Mouse (Mus musculus) mouse embryonic stem cell (cell line): Measurements from ENCODE around the gene Pin4.
"Not testable (repeated sequence)": the region's sequence is repeated elsewhere in the genome, so short reads cannot be mapped to it uniquely, and the experiment has no call there.

Source experiments
- in situ Hi-C, 2 experiments: fragments of 300-500 bp; cut with MboI; formaldehyde crosslinking; loops; 1 replicate in 1 of 2; 3 replicates in 1 of 2; pipeline ENCODE4 v1.14.3; 2019 to 2020; ENCODE audit warnings: low sequenced_read_pairs in 2 of 2, low pct_unique_long_range_greater_than_20kb in 1 of 2, mixed read lengths in 1 of 2; ENCODE audit not compliant: unreplicated experiment in 1 of 2

Pin4 gene

DNA sequence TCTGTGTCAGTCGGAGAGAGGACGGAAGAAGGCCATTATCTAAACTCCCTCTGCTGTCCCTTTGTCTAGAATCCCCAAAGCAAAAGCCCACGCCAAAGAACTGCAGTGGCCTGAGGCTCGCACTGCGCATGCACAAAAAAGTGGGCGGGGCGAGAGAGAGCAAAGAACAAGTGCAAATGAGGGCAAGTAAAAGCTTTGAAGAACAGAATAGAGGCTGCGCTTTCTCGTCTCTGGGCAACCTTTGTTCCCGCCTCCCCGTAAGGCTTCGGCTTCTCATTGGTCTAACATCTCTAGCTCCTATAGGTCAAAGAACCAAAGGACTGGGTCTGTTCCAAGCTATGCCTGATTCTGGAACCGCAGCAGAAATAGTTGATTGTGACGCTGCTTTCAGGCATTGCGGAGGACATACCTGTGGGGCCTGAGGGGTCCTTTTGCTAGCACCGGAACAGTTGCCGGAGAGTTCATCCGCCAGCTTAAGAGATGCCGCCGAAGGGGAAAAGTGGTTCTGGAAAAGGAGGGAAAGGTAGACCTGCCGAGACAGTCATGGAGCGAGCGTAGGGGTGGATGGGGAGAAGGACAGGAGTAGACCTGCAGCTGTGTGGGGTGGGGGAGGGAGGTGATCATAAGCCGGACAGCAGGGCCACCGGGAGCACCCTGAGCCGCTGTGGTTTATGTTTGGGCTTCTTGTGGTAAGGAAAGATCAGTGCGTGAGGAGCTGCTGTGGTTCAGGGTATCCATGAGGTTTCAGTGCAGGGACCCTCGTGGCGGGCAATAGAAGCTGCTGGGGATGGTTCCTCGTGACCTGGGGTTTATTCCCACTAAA, at the start of gene Pin4:
TSS of gene Pin4 (plus strand) at position 406 of the 823 bp plus-strand sequence.
- in situ Hi-C loops = no loop called here

DNA sequence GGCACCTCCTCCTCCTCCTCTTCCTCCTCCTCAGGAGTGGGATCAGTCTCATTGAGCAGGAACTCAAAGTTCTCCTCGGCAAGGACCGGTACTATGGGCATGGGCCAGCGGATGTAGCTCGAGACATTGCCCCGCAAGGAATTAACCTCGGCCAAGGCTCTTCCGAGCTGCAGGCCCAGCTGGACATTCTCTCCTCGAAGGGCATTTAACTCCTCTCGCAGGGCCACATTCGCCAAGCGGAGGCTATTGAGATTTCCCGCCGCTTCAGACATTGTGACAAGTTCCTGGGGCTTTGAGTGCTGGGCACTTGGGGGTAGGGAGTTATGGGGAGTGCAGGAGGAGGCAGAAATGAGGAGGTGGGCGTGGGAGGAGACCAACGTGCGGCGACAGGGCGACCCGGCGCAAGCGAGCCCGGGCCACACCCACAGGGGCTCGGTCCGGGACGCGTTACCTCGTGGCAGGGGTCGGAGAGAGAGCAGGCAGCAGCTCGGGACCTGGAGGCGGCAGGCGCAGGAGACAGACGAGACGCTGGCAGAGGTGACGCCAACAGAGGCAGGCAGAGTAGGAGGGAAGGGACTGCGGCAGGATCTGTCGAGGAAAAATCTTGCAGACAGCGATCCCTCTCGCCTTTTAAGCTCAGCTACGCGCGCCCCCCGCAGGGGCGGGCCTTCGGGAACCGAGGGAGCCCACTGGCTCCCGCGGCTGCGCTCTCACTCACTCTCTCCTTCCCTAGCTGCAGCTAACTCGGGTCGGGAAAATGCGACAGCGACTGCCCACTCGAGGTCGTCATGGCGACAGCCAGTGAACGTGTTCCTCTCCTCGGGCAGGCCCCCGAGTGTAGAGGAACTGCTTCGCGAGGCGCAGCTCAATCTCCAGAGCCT, 48.4 kb upstream of the Pin4 start, which contains the start of gene Rtl5:
TSS of gene Rtl5 (minus strand) at position 714 of the 881 bp plus-strand sequence.
- in situ Hi-C loops = loop anchor here in 1 of 2 experiments (25.0 kb wide), 1 partner anchor 109 kb away; no protein-coding TSS in a partner anchor

DNA sequence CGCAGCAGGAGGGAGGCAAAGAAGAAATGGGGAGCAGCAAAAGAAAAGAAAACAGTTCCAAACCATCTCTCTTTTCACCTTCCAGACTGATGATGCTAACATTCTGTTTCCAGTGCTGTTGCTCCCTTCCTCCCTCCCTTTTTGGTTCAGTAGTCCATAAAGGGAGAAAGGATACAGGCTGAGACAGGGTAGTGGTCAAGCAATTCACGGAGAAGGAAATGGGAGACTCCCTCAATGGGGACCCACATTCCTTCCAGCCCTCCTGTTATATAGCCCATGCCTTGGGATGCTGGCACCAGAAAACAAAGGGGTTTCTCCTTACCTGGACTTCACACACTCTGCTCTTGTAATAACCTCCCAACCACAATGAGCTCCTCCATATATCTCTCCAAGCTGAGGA, 47.7 kb upstream of the Pin4 start:
- in situ Hi-C loops = loop anchor here in 1 of 2 experiments (25.0 kb wide), 1 partner anchor 109 kb away; no protein-coding TSS in a partner anchor

DNA sequence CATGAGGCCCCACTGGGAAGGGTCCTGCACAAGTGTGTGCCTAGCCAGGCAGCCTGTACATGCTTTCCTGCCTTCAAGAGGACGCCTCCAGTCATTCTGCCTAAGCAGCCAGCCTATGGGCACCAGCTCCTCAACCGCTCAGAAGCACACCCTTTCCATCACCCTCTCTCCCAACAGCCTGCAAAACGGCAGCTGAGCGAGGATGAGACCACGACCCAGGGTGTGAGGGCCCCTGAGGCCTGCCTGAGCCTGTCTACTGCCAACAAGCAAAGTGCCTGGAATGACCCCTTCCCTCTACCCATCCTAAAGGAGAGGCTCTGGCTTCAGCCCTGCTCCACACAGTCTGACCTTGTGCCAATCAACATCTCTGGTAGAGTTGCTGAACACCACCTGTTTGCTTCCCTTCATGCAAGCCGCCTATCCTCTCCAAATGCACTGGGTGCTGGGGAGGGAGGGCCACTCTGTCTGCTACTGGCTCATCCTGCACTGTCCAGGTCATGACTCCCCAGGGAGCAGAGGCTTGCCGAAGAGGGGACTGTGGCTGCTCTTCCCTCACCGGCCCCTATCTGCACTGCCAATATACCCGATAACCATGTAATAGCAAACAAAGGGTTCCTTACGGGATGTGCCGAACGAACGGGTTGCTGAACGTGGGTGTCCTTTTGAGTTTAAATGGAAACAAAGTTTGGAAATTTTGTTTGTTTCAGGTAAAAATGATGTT, 45.5 kb upstream of the Pin4 start:
- in situ Hi-C loops = loop anchor here in 1 of 2 experiments (25.0 kb wide), 1 partner anchor 111 kb away; no protein-coding TSS in a partner anchor

DNA sequence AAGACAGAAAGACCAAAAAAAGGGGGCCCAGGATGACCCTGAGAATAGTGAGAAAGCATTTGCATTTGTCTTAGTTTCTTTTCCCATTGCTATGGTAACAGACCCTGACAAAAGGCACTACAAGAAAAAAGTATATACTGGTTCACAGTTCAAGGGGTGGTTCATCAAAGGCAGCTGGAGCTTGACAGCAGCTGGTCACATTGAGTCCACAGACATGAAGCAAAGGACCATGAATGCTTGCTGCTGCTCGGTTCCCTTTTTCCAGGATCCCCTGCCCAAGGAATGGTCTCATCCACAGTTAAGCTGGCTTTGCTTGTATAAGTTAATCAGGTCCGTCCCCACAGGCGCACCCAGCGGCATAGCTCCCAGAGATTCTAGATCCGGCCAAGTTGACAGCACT, 44.8 kb upstream of the Pin4 start:
- in situ Hi-C loops = loop anchor here in 1 of 2 experiments (25.0 kb wide), 1 partner anchor 112 kb away; no protein-coding TSS in a partner anchor

DNA sequence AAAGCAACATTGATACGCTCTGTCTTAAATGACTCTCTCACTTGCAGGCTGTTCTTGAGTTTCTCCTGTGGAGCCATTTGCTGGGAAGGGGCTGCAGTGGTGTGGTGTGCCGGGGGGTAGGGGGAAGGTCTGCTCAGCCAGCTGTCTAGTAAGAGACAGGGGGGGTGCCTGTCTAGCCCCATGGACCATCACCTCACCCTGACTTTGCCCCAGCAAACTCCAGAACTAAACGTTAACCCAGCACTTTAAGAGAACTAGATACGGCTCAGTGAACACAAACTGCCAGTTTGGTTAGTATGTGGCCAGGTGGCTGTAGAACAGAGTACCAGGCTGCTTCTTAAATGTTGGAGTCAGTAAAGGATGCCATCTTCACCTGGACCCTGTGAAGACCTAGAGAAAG, 44.1 kb upstream of the Pin4 start:
- in situ Hi-C loops = no loop called here

DNA sequence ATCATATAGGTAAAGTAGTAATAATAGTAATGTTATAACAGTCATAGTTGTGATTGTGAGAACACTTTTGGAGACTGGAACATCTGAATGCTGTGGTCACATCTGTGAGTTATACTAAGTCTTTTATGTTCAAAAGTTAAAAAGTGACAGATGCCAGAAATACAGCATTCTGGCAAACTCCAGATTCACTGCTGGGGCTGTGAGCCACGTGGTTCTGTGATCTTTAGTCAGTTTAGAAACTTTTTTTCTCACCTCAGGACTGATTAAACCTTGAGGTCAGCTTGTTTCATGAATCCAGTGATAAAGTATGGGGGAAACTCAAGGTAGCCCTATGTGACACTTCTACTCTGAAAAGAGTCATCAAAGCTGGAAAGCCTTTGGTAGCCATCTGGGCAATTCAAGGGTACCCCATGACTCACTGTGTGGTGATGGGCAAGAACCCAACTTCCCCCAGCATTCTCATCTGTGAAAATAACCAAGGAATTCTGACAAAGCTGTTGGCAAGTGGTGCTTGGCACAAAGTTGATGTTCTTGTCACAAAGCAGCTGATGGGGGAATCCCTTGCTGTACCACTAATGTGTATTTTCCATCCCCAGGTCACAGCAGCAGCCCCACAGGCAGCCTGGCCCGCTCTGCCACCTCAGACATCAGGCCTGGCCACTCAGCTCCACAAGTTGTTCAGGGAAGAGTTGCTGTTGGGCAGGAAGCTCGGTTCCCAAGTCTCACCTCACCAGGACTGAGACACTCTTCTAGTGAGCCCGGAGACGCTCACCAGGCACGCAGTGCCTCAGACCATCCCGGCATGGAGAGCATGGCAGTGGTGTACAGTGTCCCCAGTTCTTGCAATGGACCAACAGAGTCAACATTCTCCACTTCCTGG, 42.1 kb upstream of the Pin4 start:
- in situ Hi-C loops = no loop called here

DNA sequence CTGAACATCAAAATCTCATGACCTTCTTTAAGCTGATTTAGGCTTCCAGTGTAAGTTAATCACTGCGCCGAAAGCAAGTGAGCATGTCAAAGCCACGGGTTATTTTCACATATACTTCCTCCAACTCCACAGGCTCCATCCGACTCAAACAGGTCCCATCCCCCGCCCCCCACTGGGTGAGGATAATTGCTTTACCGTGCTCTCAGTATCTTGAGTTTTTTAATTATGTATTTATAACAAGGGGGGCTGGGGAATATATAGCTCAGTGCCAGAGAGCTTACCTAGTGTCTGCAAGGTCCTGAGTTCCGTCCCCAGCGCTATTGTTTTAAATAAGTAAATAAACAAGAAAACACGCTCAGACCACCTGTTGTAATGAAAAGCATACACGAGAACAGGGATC, 38.2 kb upstream of the Pin4 start:
- in situ Hi-C loops = no loop called here

DNA sequence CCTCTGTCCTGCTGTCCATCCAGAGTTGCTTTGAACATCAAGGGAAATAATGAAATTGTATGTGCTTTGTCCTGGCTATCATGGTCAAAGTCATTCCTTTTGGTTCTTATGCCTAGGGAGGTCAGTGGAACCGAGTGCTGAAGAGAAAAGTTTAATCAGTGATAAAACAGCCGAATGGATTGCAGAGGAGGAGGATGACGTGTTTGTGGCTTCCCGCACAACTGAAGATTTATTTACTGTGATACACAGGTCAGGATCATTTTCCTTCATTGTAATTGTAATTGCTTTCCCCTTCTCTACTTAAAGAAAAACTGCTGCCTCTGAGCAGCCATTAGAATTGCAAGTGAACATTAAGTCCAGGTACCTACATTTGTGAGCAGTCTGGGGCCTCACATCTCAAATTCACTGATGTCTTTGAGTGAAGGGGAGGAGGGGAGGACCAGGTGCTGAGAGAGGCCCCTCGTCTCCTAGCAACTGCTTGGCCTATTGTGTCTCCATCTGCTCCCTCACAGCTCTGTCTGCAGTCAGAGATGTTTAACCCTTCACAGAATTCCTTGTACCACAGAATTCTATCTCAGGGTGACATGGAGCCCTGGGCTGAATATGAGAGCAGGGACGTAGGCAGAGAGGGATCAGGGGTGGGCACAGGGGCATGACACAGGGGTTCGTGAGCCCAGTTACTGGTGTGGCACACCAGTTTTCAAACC, 37.5 kb upstream of the Pin4 start:
- in situ Hi-C loops = no loop called here

DNA sequence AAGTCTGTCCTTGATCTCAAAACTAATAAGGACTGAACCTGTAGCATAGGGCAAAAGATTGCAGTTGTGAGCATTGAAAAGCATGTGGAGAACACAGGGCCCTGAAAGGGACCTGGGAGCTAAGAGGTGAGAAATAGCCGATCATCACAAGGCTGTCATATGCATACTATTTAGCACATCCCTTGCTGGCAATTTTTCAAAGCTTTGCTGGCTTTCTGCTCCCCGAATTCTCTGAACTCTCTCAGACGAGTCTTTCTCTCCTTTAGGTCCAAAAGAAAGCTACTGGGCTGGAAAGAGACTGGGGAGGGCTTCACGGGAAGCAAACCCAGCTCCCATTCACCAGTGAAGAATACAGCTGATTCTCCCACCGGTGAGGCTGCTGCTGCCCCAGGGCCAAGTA, 36.9 kb upstream of the Pin4 start:
- in situ Hi-C loops = no loop called here

DNA sequence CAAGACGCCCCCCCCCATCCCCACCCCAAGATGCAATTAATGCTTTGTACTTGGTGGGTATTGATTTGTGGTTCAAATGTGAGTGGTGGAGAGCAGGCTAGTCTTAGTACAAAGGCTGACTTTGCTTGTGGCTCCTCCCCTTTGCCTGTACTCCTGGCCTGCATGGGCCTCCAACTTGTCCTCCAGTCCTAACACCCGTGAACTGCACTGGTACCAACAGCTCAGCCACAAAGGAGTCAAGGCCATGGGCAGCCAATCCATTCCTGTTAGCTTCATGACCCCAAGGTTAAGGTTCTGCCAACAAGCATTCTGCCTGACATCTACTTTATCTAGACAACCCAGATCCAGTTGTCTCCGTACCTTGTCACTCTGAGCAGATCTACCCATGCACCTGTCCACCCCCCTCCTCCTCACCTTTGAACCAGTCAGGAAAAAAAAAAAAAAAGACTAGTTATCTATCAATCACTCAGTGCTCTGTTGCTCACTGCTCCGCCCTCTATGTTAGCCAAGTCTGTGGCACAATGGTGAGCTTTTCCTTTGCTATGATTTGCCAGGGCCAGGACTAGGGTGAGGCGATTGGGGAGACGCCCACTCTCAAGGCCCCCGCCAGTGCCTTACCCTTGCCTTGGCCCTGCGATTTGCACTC, 33.3 kb upstream of the Pin4 start:
- in situ Hi-C loops = no loop called here

DNA sequence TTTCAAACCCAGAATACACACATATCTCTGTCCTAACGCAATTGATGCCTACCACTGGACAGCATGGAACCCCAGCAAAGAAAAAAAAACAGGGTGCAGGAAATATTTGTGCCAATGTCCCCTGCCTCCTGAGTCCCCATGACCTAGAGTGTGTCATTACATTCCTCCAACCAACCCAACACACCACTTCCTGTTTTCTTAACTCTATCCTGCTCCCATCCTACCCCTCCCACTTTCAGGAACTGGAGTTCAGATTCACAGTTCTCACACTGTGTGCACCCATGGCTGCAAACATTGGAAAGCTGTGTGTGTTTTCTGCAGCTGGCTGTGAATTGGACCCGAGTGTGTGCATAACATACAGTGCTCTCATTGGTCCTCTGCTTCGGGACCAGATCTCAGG, 28.6 kb upstream of the Pin4 start:
- in situ Hi-C loops = no loop called here

DNA sequence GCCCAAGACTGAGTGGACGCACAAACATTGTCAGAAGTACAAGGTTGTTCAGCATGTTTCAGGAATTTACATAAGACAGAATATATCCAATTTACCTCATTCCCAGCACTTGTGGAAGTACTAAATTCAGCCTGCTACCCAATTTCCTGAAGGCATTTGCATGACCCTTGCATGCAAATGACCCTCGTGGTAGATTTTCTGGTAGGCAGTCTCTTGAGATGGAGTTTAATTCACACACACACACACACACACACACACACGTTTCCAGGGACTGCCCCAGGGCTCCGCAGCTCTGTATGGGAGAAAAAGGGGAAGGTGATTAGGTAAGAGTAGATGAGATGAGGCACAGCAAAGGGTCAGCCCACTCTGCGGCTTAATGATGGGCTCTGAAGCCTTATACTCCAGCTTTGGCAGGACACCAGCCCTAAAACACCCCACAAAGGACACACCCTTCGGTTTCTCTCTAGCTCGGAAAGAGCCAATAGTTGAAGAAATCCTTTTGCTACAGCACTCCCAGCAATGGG, 24.8 kb upstream of the Pin4 start:
- in situ Hi-C loops = no loop called here

DNA sequence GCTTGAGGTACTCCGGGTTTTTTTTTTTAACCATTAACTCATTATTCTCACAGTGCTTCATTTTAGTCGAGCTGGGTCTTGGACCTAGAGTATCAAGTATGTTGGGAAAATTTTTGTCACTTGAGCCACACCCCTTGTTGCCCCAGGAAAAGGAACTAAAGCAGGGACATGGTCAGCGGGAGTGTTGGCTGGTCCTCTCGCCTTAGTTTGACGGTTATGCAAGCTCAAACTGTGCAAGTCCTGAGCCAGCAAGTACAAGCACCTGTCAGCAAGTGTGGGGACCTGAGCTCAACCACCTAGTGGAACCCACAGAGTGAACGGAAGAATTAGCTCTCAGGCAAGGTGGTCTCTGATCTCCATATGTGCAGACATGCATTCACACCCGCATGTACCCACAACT, 17.4 kb upstream of the Pin4 start:
- in situ Hi-C loops = no loop called here

DNA sequence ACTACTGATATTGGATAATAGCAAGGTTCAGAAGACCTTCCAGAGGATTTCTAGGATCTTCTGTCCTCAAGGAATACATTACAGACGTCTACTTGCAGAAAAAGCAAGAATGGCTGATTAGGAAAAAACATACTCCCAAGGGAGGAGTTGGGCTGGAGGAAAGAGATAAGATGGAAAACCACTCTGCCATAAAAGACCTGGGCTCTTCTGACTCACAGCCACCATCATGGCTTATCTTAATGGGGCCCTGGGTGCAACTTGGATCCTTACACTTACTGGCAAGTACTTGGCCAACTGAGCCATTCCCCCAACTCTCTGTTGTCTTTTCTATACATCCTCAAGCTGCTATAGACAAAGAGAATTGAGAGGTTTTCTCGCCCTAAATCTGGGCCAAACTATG, 15.4 kb upstream of the Pin4 start:
- in situ Hi-C loops = not testable (repeated sequence)

DNA sequence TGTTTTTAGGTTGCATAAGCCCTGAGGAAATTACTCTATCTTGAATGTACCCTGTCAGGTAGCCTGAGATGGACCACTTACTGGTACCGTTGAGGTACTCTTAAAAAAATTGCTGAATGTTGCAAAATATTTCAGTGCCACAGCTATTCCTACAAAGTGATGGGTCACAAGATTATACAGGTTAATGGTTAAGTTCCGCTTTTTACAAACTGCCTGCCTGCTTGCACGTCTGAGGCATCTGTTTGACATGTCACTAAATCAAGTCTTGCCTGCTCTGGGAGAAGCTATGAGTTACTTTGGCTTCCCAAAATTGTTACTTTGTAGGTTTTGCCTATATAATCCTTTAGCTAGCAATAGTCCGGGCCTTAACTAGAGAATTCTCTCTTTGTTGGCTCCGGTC, 9.9 kb upstream of the Pin4 start:
- in situ Hi-C loops = not testable (repeated sequence)

DNA sequence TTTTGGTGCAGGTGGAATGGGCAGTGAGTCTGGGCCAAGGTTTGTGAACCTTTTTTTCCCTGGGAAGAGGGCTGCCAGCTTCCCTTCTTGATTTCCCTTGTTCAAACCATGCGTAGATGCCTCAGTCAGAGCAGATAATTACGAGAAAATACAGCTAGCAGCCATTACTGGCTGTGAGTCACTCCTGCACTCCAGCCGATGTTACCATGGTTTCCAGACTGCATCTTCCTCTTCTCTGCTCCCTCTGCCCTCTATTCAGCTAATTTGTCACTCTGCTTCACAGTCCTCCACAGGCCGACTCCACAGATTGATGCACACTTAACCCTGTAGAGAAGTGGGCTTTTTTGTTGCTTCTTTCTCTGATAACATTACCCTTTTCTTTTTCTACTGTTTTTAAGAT, 3.6 kb upstream of the Pin4 start:
- in situ Hi-C loops = no loop called here
